Mouse (Mus musculus): ENCODE measurements at regions not wholly inside any gene's neighbourhood (a gene's known extent, or its start where the extent isn't known, plus 50 kb on each side); places are given as distances from the start of the nearest gene placed in this dataset.

DNA sequence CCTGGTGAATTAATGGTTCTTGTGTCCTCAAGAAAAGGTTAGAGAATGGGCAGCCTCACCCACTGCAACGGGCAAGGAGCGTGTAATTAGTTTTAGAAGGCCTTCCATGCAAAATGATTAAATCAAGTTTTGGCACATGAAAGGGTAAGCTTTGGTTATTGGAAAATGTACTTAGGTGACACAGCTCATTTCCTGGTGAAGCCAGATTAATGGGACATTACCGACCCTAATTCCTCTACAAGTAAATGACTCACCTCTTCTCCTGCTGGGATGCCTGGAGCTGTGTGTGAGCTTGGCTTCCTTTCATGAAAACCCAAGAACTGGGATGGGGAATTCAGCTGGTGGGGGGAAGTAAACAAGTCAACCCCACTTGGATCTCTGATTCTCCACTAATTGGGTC lies 219.9 kb upstream of the Usp24 start:
- Histone ChIP-seq H3K9ac (ENCODE audit: control insufficient read depth, low read depth, low read length, poor library complexity, severe bottlenecking) (no peak overlapping the region), H3K79me2 (ENCODE audit: control insufficient read depth, insufficient read depth, low read length, poor library complexity) (no peaks in the 10 kb centered on the region), H3K4me1 (ENCODE audit: control insufficient read depth in 1 of 2, insufficient read depth in 2 of 2, low read length in 2 of 2) (no peaks in the 10 kb centered on the region), H3K27ac (ENCODE audit: control insufficient read depth, low read depth, low read length) (no peak overlapping the region), H3K4me3 (ENCODE audit: control insufficient read depth in 1 of 2, insufficient read depth in 1 of 2, low read depth in 2 of 2, low read length in 2 of 2) (no peak overlapping the region), H3K36me3 (ENCODE audit: control insufficient read depth in 1 of 2, insufficient read depth in 2 of 2, low read length in 2 of 2) (no peaks in the 10 kb centered on the region), H3K27me3 (ENCODE audit: control insufficient read depth in 1 of 2, insufficient read depth in 2 of 2, low read length in 2 of 2) (no peaks in the 10 kb centered on the region), H3K9me3 (replicated peaks; ENCODE audit: insufficient read depth, low read length) (no peaks in the 10 kb centered on the region)
- TF ChIP-seq ZNF384 (IDR thresholded peaks at IDR 0.05; ENCODE audit: low read depth, low read length) (no peak), CHD2 (IDR thresholded peaks at IDR 0.05; ENCODE audit: low read length) (no peak), ELF1 (IDR thresholded peaks at IDR 0.05; ENCODE audit: low read depth, low read length) (no peak), GATA1 (IDR thresholded peaks at IDR 0.05; ENCODE audit: low read depth, low read length) (no peak), ETS1 (IDR thresholded peaks at IDR 0.05; ENCODE audit: low read depth, low read length) (no peak), HCFC1 (IDR thresholded peaks at IDR 0.05; ENCODE audit: low read depth, low read length) (no peak), NELFE (IDR thresholded peaks at IDR 0.05; ENCODE audit: low read depth, low read length) (no peak), USF1 (IDR thresholded peaks at IDR 0.05; ENCODE audit: low read depth, low read length) (no peak), SMC3 (IDR thresholded peaks at IDR 0.05; ENCODE audit: low read depth, low read length) (no peak), MEF2A (IDR thresholded peaks at IDR 0.05; ENCODE audit: extremely low read depth, insufficient replicate concordance, low read depth, low read length, poor library complexity, severe bottlenecking) (no peak), CTCF (IDR thresholded peaks at IDR 0.05 in 2 of 3, conservative IDR thresholded peaks at IDR 0.05 in 1 of 3; ENCODE audit: control insufficient read depth in 1 of 3, insufficient read depth in 1 of 3, low read depth in 2 of 3, low read length in 3 of 3, poor library complexity in 1 of 3, severe bottlenecking in 1 of 3) (no peak)
- DNase-seq (ENCODE audit: low read depth, low spot score) = no peak

DNA sequence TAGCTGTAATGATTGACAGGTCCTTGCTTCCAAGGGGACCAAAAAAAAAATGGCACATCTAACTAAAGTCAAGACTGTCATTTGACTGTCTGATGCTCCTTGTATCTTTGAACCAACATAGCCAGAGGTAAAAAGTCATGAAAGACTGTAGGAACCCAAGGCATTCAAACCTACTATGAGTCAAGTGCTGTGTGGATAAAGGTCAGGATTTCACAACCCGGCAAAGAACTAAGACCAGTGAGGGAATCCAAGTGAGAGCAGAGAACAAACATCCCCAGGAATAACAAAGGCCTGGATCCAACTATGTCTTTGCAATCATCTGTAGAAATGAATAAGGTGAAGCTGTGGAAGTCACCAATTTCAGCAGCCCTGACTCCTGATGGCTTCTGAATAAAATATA lies 218.2 kb upstream of the Usp24 start:
- H3K9ac ChIP-seq (ENCODE audit: control insufficient read depth, low read depth, low read length, poor library complexity, severe bottlenecking) = no peak overlapping the region
- no peaks in the 10 kb centered on the region for H3K4me1 ChIP-seq (ENCODE audit: control insufficient read depth in 1 of 2, insufficient read depth in 2 of 2, low read length in 2 of 2)
- H3K27me3 ChIP-seq (ENCODE audit: control insufficient read depth in 1 of 2, insufficient read depth in 2 of 2, low read length in 2 of 2) = no peaks in the 10 kb centered on the region
- no peaks in the 10 kb centered on the region for H3K79me2 ChIP-seq (ENCODE audit: control insufficient read depth, insufficient read depth, low read length, poor library complexity)
- H3K36me3 ChIP-seq (ENCODE audit: control insufficient read depth in 1 of 2, insufficient read depth in 2 of 2, low read length in 2 of 2) = no peaks in the 10 kb centered on the region
- no peaks in the 10 kb centered on the region for H3K9me3 ChIP-seq (replicated peaks; ENCODE audit: insufficient read depth, low read length)
- no peak overlapping the region for H3K4me3 ChIP-seq (ENCODE audit: control insufficient read depth in 1 of 2, insufficient read depth in 1 of 2, low read depth in 2 of 2, low read length in 2 of 2)
- no peak overlapping the region for H3K27ac ChIP-seq (ENCODE audit: control insufficient read depth, low read depth, low read length)
- TF ChIP-seq ETS1 (IDR thresholded peaks at IDR 0.05; ENCODE audit: low read depth, low read length) (no peak), POLR2A (IDR thresholded peaks at IDR 0.05; ENCODE audit: control insufficient read depth in 1 of 2, insufficient read depth in 1 of 2, low read depth in 1 of 2, low read length in 2 of 2, poor library complexity in 1 of 2) (no peak), TCF12 (IDR thresholded peaks at IDR 0.05; ENCODE audit: low read depth, low read length) (no peak), MEF2A (IDR thresholded peaks at IDR 0.05; ENCODE audit: extremely low read depth, insufficient replicate concordance, low read depth, low read length, poor library complexity, severe bottlenecking) (no peak), POLR2AphosphoS5 (IDR thresholded peaks at IDR 0.05; ENCODE audit: borderline replicate concordance, low read depth, low read length) (no peak), BHLHE40 (IDR thresholded peaks at IDR 0.05; ENCODE audit: borderline replicate concordance, low read depth, low read length) (no peak), EP300 (IDR thresholded peaks at IDR 0.05; ENCODE audit: low read depth in 1 of 2, low read length in 2 of 2) (no peak), CTCF (IDR thresholded peaks at IDR 0.05 in 2 of 3, conservative IDR thresholded peaks at IDR 0.05 in 1 of 3; ENCODE audit: control insufficient read depth in 1 of 3, insufficient read depth in 1 of 3, low read depth in 2 of 3, low read length in 3 of 3, poor library complexity in 1 of 3, severe bottlenecking in 1 of 3) (no peak), ELF1 (IDR thresholded peaks at IDR 0.05; ENCODE audit: low read depth, low read length) (no peak), ZNF384 (IDR thresholded peaks at IDR 0.05; ENCODE audit: low read depth, low read length) (no peak), SMC3 (IDR thresholded peaks at IDR 0.05; ENCODE audit: low read depth, low read length) (no peak), GABPA (IDR thresholded peaks at IDR 0.05; ENCODE audit: low read depth, low read length) (no peak), POLR2AphosphoS2 (IDR thresholded peaks at IDR 0.05; ENCODE audit: low read length) (no peak), USF1 (IDR thresholded peaks at IDR 0.05; ENCODE audit: low read depth, low read length) (no peak), MAZ (IDR thresholded peaks at IDR 0.05; ENCODE audit: low read depth, low read length) (no peak), MYB (IDR thresholded peaks at IDR 0.05; ENCODE audit: low read depth, low read length) (no peak), ZC3H11A (IDR thresholded peaks at IDR 0.05; ENCODE audit: low read depth, low read length) (no peak), UBTF (IDR thresholded peaks at IDR 0.05; ENCODE audit: borderline replicate concordance, insufficient read depth, low read depth, low read length) (no peak), KAT2A (conservative IDR thresholded peaks at IDR 0.05; ENCODE audit: low read depth, low read length) (no peak), MAX (IDR thresholded peaks at IDR 0.05; ENCODE audit: low read length) (no peak)
- no peak for DNase-seq (ENCODE audit: low read depth, low spot score)
